Mouse (Mus musculus): ENCODE measurements around the gene Cdh9. TPM values are rescaled to one million over a fixed set of nuclear protein-coding genes. Genes with fewer than 3 reads are reported as not detected.

Cdh9 gene
- not detected in 2 replicates for polyA plus RNA-seq (2015; fragmentation: Nextera tagmentation; extraction: Ambion mirVana)

DNA sequence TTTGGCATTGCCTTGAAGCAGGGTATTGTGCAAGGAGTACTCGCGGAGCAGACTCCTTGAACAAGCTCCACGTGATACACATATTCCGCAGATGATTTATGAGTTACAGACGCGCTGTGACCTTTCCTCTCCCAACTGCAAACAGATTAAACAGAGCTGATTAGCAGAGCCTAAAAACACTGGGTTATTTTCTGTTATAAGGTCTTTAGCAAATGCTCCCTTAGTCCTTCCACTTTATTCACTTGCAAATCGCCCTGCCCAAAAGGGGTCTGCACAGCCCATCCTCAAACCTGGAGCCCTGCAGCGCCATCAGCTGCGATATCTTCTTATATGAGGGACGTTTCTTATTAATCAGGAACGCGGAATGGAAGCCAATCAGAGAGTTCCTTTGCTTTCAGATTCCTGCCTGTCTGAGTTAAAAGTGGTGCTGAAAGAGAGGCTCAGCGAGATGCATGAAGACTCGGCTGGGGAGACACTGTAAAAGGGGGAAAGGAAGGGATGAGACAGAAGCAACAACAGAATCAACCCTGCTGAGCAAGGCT is at the start of gene Cdh9:
Gene Cdh9, plus strand, starts transcription at position 287 of the 542 bp plus-strand sequence.
- Histone ChIP-seq H3K27ac (ENCODE audit: low read length) (no peak within 1 kb of the TSS), H3K4me2 (ENCODE audit: low read depth, low read length) (peak within 1 kb of the TSS; percentile 42), H3K9me3 (replicated peaks; ENCODE audit: control insufficient read depth, low read length) (no peaks in the 10 kb centered on the region), H3K9ac (ENCODE audit: low read depth, low read length) (no peak within 1 kb of the TSS), H3K4me1 (ENCODE audit: control insufficient read depth, low read depth, low read length) (no peaks in the 10 kb centered on the region), H3K4me3 (ENCODE audit: low read depth, low read length) (peak within 1 kb of the TSS; percentile 29), H3K36me3 (ENCODE audit: control insufficient read depth, insufficient read depth) (no peaks in the 10 kb centered on the region), H3K27me3 (ENCODE audit: control insufficient read depth, insufficient read depth, low read depth, low read length) (no peaks in the 10 kb centered on the region)
- 7% methylated on average over 14 of the region's 14 CpGs for WGBS (ENCODE audit: insufficient replicate concordance)
- no peak for ATAC-seq (ENCODE audit: low read depth)

DNA sequence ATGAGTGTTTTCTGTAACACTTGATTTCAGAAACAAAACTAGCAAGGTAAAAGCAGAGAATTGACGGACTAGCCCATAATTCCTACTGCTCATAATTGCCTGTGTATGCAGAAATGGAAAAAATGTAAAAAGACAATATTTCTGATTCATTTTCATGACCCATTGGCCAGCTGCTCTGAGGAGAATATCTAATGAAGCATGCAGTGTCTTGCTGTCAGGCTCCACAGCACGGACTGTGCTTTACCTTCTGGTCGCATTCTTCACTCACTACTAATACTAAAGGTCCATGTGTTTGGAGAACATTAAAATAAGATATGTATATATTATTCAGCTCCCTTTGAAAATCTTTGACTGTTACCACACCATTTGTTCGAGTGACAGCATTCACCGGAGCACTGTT is 49.5 kb upstream of the Cdh9 start:
- Histone ChIP-seq H3K36me3 (ENCODE audit: control insufficient read depth, insufficient read depth) (no peaks in the 10 kb centered on the region), H3K9me3 (replicated peaks; ENCODE audit: control insufficient read depth, low read length) (no peaks in the 10 kb centered on the region), H3K27ac (ENCODE audit: low read length) (no peak overlapping the region), H3K4me2 (ENCODE audit: low read depth, low read length) (no peak overlapping the region), H3K4me1 (ENCODE audit: control insufficient read depth, low read depth, low read length) (no peaks in the 10 kb centered on the region), H3K9ac (ENCODE audit: low read depth, low read length) (no peak overlapping the region), H3K27me3 (ENCODE audit: control insufficient read depth, insufficient read depth, low read depth, low read length) (no peaks in the 10 kb centered on the region), H3K4me3 (ENCODE audit: low read depth, low read length) (no peak overlapping the region)
- 57% methylated on average over 5 of the region's 5 CpGs for whole genome bisulfite sequencing (ENCODE audit: insufficient replicate concordance)
- ATAC-seq (ENCODE audit: low read depth) = no peak

DNA sequence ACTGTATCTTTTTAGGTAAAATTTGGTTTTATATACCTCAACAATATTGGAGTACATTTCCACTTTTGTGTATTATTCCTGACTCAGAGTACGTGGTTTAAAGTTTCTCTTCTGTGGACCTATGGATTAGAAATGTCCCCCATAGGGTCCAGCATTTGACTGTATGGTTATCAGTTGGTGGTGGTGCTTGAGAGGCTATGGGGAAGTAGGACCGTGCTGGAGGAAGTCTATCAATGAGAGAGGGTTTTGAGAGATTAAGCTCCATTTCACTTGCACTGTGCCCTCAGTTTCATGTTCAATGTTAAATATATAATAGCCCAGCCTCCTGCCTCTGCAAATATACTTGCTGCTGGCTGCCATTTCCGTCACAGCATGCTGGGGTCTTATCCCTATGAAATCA is 28.7 kb upstream of the Cdh9 start:
- no peaks in the 10 kb centered on the region for H3K27me3 ChIP-seq (ENCODE audit: control insufficient read depth, insufficient read depth, low read depth, low read length)
- H3K9me3 ChIP-seq (replicated peaks; ENCODE audit: control insufficient read depth, low read length) = no peaks in the 10 kb centered on the region
- no peaks in the 10 kb centered on the region for H3K4me1 ChIP-seq (ENCODE audit: control insufficient read depth, low read depth, low read length)
- no peak overlapping the region for H3K9ac ChIP-seq (ENCODE audit: low read depth, low read length)
- ATAC-seq (ENCODE audit: low read depth) = no peak
- H3K27ac ChIP-seq (ENCODE audit: low read length) = no peak overlapping the region
- H3K36me3 ChIP-seq (ENCODE audit: control insufficient read depth, insufficient read depth) = no peaks in the 10 kb centered on the region
- WGBS (ENCODE audit: insufficient replicate concordance) = 38% methylated on average over 3 of the region's 3 CpGs
- H3K4me3 ChIP-seq (ENCODE audit: low read depth, low read length) = no peak overlapping the region
- no peak overlapping the region for H3K4me2 ChIP-seq (ENCODE audit: low read depth, low read length)

DNA sequence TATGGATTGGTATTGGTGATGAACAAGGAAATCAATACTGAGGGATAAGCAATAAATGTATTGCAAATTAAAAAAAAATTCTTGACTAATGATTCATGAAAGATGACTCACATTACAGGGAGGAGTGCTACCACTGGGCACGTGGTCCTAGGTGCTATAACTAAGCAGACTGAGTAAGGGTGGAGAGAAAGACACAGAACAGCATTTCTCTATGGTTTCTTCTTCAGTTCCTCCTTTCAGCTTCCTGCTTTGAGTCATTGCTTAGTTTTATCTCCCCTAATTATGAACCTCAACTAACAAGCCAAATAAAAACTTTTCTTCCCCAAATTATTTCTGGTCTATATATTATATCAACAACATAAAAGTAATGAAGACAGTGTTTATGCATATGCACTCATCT is 26.2 kb upstream of the Cdh9 start:
- no peak for ATAC-seq (ENCODE audit: low read depth)

DNA sequence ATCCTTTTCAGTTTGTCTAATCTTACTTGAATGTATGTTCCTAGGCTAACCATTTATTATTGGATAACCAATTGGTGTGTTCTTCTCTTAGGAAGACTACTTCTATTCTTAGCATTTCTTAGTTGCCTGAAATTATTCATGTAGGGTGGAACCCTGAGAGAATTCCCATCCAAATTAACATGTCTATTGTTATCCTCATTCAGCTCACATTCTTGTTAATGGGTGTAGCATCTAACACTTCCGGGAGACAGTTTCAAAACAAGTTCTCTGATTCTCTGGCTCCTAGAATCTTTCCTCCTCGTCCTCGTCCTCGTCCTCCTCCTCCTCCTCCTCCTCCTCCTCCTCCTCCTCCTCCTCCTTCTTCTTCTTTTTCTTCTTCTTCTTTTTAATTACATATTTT is 10.5 kb downstream of the Cdh9 start:
- H3K36me3 ChIP-seq (ENCODE audit: control insufficient read depth, insufficient read depth) = no peaks in the 10 kb centered on the region
- H3K4me1 ChIP-seq (ENCODE audit: control insufficient read depth, low read depth, low read length) = no peaks in the 10 kb centered on the region
- H3K27me3 ChIP-seq (ENCODE audit: control insufficient read depth, insufficient read depth, low read depth, low read length) = no peaks in the 10 kb centered on the region
- H3K9ac ChIP-seq (ENCODE audit: low read depth, low read length) = no peak overlapping the region
- H3K4me2 ChIP-seq (ENCODE audit: low read depth, low read length) = no peak overlapping the region
- WGBS (ENCODE audit: insufficient replicate concordance) = 52% methylated on average over 4 of the region's 4 CpGs
- ATAC-seq (ENCODE audit: low read depth) = no peak
- H3K4me3 ChIP-seq (ENCODE audit: low read depth, low read length) = no peak overlapping the region
- H3K9me3 ChIP-seq (replicated peaks; ENCODE audit: control insufficient read depth, low read length) = no peaks in the 10 kb centered on the region
- no peak overlapping the region for H3K27ac ChIP-seq (ENCODE audit: low read length)

More for the DNA sequence above, 26.2 kb upstream of the Cdh9 start:
- H3K27me3 ChIP-seq (ENCODE audit: control insufficient read depth, insufficient read depth, low read depth, low read length) = no peaks in the 10 kb centered on the region
- no peaks in the 10 kb centered on the region for H3K4me1 ChIP-seq (ENCODE audit: control insufficient read depth, low read depth, low read length)
- H3K36me3 ChIP-seq (ENCODE audit: control insufficient read depth, insufficient read depth) = no peaks in the 10 kb centered on the region
- H3K4me3 ChIP-seq (ENCODE audit: low read depth, low read length) = no peak overlapping the region
- H3K4me2 ChIP-seq (ENCODE audit: low read depth, low read length) = no peak overlapping the region
- H3K9me3 ChIP-seq (replicated peaks; ENCODE audit: control insufficient read depth, low read length) = no peaks in the 10 kb centered on the region
- H3K9ac ChIP-seq (ENCODE audit: low read depth, low read length) = no peak overlapping the region
- 50% methylated on average over 1 of the region's 1 CpGs for WGBS (ENCODE audit: insufficient replicate concordance)
- no peak overlapping the region for H3K27ac ChIP-seq (ENCODE audit: low read length)

DNA sequence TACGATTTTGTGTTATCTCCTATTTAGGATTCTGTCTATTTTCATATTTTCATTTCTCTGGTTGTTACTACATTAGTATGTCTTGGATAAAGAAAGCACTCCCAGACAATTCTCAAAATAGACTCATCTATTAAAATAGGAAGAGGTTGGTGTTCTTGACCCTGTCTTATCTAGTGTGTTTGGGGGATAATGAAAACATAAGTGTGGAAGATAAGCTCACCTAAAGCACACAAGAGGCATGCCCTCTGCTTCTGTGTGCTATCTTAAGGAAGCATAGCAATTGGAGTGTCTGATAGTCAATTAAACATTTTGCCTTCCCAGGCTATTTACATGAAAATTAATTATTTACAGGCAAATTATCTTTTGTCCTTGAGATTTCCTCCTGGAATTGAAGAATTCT is 18.1 kb downstream of the Cdh9 start:
- H3K9ac ChIP-seq (ENCODE audit: low read depth, low read length) = no peak overlapping the region
- no peaks in the 10 kb centered on the region for H3K36me3 ChIP-seq (ENCODE audit: control insufficient read depth, insufficient read depth)
- no peak for ATAC-seq (ENCODE audit: low read depth)
- H3K4me3 ChIP-seq (ENCODE audit: low read depth, low read length) = no peak overlapping the region
- H3K4me1 ChIP-seq (ENCODE audit: control insufficient read depth, low read depth, low read length) = no peaks in the 10 kb centered on the region
- no peaks in the 10 kb centered on the region for H3K9me3 ChIP-seq (replicated peaks; ENCODE audit: control insufficient read depth, low read length)
- WGBS (ENCODE audit: insufficient replicate concordance) = 72% methylated on average over 1 of the region's 1 CpGs
- no peak overlapping the region for H3K27ac ChIP-seq (ENCODE audit: low read length)
- H3K27me3 ChIP-seq (ENCODE audit: control insufficient read depth, insufficient read depth, low read depth, low read length) = no peaks in the 10 kb centered on the region
- H3K4me2 ChIP-seq (ENCODE audit: low read depth, low read length) = no peak overlapping the region

DNA sequence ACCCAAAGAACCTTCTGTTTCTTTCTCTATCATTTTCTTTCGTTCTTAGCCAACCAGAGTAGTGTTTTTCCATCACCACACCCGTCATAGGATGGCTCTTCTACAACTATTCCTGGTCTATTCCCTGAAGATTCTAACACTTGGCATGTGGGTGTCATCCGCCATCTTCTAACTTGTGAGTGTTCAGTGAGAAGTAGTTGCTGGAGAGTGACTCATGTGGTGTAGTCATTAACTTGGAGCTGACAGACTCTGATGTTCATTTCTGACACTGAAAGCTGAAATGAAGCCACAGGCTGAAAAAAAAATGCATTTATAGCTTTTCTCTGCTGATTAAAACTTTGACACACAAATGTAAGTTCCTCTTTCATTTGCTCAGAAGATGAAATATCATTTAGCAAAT is 34.7 kb downstream of the Cdh9 start:
- Histone ChIP-seq H3K9ac (ENCODE audit: low read depth, low read length) (no peak overlapping the region), H3K4me2 (ENCODE audit: low read depth, low read length) (no peak overlapping the region), H3K4me3 (ENCODE audit: low read depth, low read length) (no peak overlapping the region), H3K4me1 (ENCODE audit: control insufficient read depth, low read depth, low read length) (no peaks in the 10 kb centered on the region), H3K27ac (ENCODE audit: low read length) (no peak overlapping the region), H3K9me3 (replicated peaks; ENCODE audit: control insufficient read depth, low read length) (no peaks in the 10 kb centered on the region), H3K27me3 (ENCODE audit: control insufficient read depth, insufficient read depth, low read depth, low read length) (no peaks in the 10 kb centered on the region), H3K36me3 (ENCODE audit: control insufficient read depth, insufficient read depth) (no peaks in the 10 kb centered on the region)
- 42% methylated on average over 3 of the region's 3 CpGs for WGBS (ENCODE audit: insufficient replicate concordance)
- no peak for ATAC-seq (ENCODE audit: low read depth)

DNA sequence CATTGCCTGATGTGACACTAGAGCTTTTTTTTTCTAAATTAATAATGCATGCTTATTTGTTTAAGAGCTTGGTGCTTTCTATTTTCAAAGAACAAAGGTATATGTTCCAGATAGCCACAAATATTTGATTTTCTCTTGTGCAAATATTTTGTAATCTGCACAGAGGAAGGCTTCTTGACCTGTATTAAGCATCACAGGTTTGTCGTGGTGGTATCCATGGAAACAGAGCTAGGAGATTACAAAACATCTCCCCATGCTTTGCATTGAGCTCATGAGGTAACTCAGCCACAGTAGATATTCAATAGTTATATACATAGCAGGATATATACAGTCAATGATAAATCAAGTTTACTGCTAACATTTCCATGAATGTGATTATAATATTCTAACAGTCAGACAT is 56.0 kb downstream of the Cdh9 start:
- no peaks in the 10 kb centered on the region for H3K36me3 ChIP-seq (ENCODE audit: control insufficient read depth, insufficient read depth)
- no peak overlapping the region for H3K4me2 ChIP-seq (ENCODE audit: low read depth, low read length)
- peak; percentile 71; the same call in 1 of the 2 replicates for ATAC-seq (ENCODE audit: low read depth)
- no peak overlapping the region for H3K4me3 ChIP-seq (ENCODE audit: low read depth, low read length)
- H3K27me3 ChIP-seq (ENCODE audit: control insufficient read depth, insufficient read depth, low read depth, low read length) = no peaks in the 10 kb centered on the region
- WGBS (ENCODE audit: insufficient replicate concordance) = 37% methylated on average over 1 of the region's 1 CpGs
- H3K4me1 ChIP-seq (ENCODE audit: control insufficient read depth, low read depth, low read length) = no peaks in the 10 kb centered on the region
- H3K27ac ChIP-seq (ENCODE audit: low read length) = no peak overlapping the region
- no peaks in the 10 kb centered on the region for H3K9me3 ChIP-seq (replicated peaks; ENCODE audit: control insufficient read depth, low read length)
- H3K9ac ChIP-seq (ENCODE audit: low read depth, low read length) = no peak overlapping the region

DNA sequence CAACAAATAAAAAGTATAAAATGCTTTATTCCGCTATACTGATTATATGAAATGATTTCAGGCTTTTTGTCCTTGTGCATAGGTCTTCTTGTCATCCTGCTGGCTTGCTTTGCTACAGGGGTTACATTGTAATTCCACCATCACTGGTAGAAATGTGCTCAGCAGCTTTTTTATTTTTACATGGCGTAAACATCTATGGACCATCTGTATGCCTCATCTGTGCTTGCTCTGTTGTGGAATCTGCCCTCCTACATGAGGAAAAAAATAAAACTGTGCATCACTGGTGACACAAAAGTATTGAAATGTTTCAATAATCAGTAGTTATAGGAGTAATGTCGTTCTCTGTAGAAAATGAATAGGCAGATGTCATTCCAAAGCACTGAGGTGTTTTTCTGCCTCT is 64.3 kb downstream of the Cdh9 start:
- WGBS (ENCODE audit: insufficient replicate concordance) = 54% methylated on average over 3 of the region's 3 CpGs
- H3K4me2 ChIP-seq (ENCODE audit: low read depth, low read length) = no peak overlapping the region
- no peaks in the 10 kb centered on the region for H3K4me1 ChIP-seq (ENCODE audit: control insufficient read depth, low read depth, low read length)
- no peaks in the 10 kb centered on the region for H3K36me3 ChIP-seq (ENCODE audit: control insufficient read depth, insufficient read depth)
- no peaks in the 10 kb centered on the region for H3K27me3 ChIP-seq (ENCODE audit: control insufficient read depth, insufficient read depth, low read depth, low read length)
- ATAC-seq (ENCODE audit: low read depth) = no peak
- H3K9ac ChIP-seq (ENCODE audit: low read depth, low read length) = no peak overlapping the region
- H3K27ac ChIP-seq (ENCODE audit: low read length) = no peak overlapping the region
- H3K9me3 ChIP-seq (replicated peaks; ENCODE audit: control insufficient read depth, low read length) = no peaks in the 10 kb centered on the region
- H3K4me3 ChIP-seq (ENCODE audit: low read depth, low read length) = no peak overlapping the region
